Mouse (Mus musculus) heart, adult 8-10 months (tissue): ENCODE measurements at regions not wholly inside any gene's neighbourhood (a gene's known extent, or its start where the extent isn't known, plus 50 kb on each side); places are given as distances from the start of the nearest gene placed in this dataset.
A peak's percentile ranks its signal among the peaks of the same experiment; 100 is the strongest.

Source experiments
- DNase-seq: peaks from one replicate; pipeline ENCODE4 v3.0.0; 2022; ENCODE audit warnings: low spot score

DNA sequence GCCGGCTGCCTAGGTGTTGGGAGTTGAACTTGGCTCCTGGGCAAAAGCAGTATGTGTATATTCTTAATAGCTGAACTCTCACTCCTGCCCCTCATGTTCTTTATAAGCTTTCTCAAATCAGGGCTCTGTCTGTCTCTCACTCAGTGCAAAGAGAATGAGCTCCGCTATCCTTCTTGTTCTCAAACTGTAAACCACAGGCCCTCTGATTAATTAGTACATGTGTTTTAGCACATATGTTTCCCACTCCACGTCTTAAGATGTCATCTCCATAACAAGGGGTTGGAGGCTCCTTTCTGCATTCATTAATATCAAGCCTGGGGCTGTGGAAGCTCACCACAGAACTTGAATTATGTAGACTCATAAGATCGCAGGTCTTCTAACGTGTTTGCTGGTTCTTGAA, 104.7 kb downstream of the Nsun3 start:
- no peak for DNase-seq

GRCm38 (mm10) chr16:62676815-62677214, 109.8 kb downstream of the Nsun3 start:
- DNase-seq = no peak

DNA sequence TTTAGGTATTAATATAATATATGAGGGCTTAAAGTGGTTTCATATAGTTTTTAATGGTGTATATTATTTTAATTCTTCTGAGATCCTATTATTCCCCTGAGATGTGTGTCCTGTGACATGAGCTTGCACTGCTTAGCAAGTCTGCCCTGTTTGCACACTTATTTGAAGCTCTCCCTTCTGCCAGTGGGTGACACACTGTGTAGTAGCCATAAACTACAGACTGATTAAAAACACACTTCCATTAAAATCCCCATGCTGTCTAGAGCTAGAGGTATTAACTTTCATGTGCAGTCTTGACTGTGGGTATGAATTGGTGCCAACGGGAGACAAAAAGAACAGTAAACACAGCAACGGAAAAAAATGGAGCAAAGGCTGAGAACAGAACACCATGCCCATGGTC, 129.2 kb downstream of the Nsun3 start:
- DNase-seq = no peak

DNA sequence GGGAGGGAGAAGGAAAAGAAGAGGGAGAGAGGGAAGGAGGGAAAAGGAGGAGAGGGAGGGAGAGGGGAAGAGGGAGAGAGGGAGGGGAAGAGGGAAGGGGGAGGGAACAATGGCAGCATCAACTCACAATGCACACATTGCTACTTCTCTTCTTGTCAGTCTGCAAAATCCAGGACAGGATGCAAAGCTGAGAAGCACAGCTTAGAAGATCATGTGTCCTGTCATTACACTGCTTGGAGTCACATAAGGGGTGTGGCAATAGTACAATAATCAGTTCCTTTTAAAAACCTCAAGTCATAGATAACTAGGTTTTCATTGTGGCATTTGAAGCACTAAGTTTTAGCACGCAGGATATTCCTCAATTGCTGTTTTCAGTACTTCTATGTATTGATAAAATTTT, 132.2 kb downstream of the Nsun3 start:
- DNase-seq = no peak

GRCm38 (mm10) chr16:62653817-62654216, 132.8 kb downstream of the Nsun3 start:
- DNase-seq = no peak

GRCm38 (mm10) chr16:62652769-62653465, 133.7 kb downstream of the Nsun3 start:
- DNase-seq = no peak

DNA sequence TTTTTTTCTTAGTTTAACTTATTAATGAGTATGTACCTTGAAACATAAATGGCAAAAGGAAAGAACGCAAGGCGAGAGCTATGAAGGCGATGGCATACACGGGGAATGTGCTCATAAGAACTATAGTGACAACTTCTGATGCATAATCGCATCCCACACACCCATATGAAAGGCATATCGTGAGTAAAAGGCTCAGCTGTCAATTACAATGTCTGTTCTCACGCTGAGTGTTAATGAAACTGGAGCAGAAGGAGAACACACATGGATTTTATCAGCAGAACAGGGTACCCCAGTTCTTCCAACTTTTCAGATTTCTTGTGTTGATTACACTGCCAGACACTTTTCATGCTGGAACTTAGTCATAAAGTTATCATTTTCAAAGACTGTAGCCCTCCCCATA, 135.8 kb downstream of the Nsun3 start:
- no peak for DNase-seq

GRCm38 (mm10) chr16:62648326-62648725, 138.3 kb downstream of the Nsun3 start:
- DNase-seq = no peak

DNA sequence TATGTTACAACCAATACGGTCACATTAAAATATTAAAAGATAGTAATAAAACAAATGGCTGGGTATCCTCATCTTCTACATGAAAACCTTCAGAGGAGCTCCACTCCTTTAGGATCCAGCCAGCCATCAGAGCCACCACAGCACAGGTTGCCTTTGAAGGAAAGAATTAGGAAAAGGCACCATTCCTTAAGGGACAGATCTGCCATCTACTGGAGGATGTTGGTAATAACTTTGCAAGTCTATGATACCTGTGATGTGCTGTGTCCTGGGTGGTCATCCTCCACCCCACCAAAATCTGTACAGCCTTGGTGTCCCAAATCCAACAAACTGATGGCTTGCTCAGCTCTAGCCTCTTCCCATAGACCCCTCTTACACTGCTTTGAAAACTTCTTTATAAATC, 140.5 kb downstream of the Nsun3 start:
- DNase-seq = no peak

GRCm38 (mm10) chr16:62642859-62643403, 143.7 kb downstream of the Nsun3 start:
- no peak for DNase-seq

DNA sequence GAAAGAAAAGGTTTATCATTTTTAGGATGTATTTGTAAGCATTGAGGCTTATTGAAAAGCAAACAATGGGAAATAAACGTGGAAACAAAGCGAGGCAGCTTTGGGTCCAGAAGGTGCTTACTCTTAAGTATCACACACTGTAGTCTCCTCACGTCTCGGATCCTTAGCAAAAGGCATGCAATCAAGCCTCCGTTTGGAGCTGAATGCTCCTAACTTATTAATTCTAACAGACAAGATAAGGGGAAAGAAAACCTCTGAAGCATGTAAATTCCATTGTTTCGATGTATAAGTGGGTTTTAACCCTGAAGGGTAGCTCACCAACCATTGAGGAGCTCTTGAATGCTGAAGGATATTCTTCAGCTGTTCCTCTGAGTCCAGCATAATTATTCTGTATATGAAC, 162.7 kb downstream of the Nsun3 start:
- no peak for DNase-seq

DNA sequence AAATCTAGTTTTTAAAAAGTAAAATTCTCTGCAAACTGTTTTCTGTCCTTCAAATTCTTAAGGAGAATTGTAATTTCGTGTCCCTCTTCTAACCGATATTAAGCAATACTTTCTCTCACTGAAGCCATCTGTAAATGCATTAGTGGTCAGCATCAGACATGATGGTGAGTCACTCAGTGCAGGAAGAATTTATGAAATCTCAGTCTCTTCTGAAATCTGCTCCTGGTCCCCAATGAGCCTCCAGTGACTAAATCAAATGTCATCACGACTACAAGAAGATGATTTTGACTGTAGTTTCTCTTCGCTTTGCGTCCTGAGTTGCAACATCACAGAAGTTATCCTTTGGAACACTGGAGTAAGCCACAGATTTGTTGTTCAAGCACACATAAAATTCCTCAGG, 175.7 kb downstream of the Nsun3 start:
- DNase-seq = no peak

- DNase-seq = no peak
Measured at GRCm38 (mm10) chr16:62608617-62609016, 178.0 kb downstream of the Nsun3 start.

DNA sequence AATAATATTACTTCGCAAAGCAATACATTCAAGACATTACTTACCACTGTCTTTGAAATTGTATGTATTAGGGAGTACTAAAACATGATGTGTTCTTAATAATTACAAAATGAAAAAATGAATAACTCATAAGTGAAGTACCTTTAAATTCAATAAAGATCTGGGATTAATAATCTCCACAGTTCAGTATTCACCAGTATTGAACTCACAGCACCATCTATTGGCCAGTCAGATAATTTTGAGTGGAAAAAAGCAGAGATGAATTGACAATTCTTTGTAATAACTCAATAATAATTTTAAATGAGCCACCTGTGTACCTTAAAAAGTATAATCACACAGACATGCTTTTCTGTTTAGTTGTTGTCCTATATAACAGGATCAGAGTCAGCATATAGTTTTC, 180.7 kb downstream of the Nsun3 start:
- no peak for DNase-seq

- no peak for DNase-seq
Measured at GRCm38 (mm10) chr16:62562051-62562450, 224.6 kb downstream of the Nsun3 start.

DNA sequence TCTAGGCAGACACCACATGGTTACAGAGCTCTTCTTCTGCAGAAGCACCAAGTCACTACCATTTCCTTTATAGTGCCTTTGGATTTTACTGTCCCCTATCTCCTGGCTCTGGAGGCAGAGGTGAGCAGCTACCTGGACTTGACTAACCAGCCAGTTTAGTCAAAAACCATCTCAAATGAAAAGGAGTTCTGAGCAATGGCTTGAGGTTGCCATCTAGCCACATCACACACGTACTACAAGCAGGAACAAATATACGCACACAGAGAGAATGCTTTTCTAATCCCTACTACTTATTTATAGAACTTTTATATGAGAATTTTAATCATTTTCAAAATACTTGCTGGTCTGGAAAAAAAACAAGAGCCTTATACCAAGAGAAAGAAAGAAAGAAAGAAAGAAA, 243.5 kb downstream of the Nsun3 start:
- no peak for DNase-seq

- no peak for DNase-seq
Measured at GRCm38 (mm10) chr16:62537730-62538479, 248.7 kb downstream of the Nsun3 start.

GRCm38 (mm10) chr16:62509321-62509720, 277.3 kb downstream of the Nsun3 start:
- peak; percentile 17 for DNase-seq

GRCm38 (mm10) chr16:62506725-62507482, 279.7 kb downstream of the Nsun3 start:
- peak; percentile 7 for DNase-seq

- DNase-seq = no peak
Measured at GRCm38 (mm10) chr16:62500870-62501269, 285.7 kb downstream of the Nsun3 start.

DNA sequence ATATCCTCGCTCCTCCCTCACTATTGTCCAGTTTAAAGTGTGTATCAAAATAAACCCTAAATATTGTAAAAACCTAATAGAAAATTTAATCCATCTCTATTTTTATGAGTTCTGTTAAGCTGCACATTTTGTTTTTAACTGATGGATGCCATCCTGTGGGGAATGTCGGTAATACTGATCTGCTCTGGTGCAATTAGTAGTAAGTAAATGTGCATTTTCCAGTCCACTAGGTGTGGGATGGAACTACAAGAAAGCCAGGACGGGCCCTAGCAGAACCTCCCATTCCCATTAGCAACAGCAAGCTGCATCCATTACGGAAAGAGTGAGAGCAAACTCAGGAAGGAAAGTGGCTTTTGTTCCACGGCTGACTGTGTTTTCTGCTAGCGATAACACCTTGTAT, 286.3 kb downstream of the Nsun3 start:
- DNase-seq = no peak

GRCm38 (mm10) chr16:62498761-62499160, 287.9 kb downstream of the Nsun3 start:
- no peak for DNase-seq
